Mouse (Mus musculus) R1 (cell line): ENCODE results near the gene Ubb.
A peak's percentile ranks its signal among the peaks of the same experiment; 100 is the strongest.

Experiments used
- DNase-seq: peaks from one replicate; pipeline ENCODE4 v3.0.0-alpha.2; 2018; ENCODE audit warnings: low read depth, low spot score

The Ubb gene

DNA sequence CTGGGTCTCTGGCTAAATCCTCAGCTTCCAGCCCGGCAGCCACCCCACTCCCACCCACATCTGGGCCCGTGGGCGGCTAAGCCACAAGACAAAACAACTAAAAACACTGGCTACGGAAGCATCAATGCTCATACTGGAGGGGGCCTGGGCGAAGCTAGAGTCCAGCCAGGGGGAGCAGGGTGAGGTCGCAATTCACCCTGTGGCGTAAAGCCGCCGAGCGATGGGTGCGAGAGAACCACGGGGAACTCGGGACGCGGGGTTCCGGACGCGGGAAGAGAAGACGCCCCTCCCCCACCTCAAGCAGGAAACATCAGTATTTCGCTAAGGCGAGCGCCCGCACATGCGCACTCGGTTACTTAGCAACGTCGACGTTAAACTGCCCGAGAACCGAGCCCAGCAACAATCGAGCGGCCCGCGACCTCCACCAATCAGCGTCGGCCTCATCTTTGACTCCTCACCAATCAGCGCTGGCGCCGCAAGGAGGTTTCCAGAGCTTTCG lies at the start of gene Ubb:
TSS of gene Ubb (plus strand) at position 445 of the 499 bp plus-strand sequence.
- DNase-seq = peak; percentile 100

DNA sequence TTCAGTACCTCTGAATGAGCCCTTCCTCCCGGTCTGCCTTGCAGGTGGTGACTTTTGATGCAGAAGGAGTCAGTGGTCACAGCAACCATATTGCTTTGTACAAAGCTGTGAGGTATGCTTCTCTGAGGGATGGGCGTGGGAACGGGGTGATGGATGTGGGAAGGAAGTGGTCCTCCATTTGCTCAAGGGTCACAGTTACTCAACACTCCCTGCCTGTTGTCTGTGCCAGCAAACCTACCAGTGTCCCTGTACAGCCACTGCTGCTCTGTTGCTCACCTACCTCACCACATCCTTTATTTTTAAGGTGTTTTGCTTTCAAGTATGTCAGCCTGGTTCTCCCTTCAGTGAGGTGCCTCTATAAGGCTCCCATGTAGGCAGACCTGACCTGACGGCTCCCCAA lies 43.3 kb upstream of the Ubb start:
- peak; percentile 52 for DNase-seq

DNA sequence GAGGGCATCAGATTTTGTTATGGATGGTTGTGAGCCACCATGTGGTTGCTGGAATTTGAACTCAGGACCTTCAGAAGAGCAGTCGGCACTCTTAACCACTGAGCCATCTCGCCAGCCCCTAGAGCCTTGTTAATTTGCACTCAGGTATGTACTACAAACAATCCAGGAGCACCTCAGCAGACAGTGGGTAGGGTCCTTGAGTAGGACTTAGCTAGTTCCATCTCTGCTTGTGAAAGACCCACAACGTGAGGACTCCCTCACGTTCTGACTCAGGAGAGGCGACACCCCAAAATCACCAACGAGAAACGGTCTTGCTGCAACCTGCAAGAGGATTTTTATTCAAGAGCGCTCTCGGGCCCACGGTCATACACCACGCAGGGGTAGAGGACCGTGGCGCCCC lies 42.6 kb upstream of the Ubb start:
- peak; percentile 60 for DNase-seq

DNA sequence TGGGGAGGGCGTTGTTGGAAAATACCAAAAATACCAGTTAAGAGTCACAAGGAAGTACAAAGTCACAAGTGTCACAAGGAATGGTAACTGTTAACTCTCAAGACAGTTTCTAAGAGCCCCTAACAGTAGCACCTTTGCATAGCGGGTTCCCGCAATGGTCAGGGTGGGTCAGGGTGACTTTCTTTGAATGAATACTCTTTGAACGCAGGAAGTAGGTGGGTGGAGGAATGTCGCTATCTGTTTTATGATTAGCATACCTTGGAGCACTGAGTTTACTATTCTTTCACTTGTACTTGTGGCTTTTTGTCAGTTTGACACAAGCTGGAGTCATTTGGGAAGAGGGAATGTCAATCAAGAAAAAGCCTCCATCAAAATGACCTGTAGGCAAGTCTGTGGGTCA lies 42.2 kb upstream of the Ubb start:
- peak; percentile 92 for DNase-seq

DNA sequence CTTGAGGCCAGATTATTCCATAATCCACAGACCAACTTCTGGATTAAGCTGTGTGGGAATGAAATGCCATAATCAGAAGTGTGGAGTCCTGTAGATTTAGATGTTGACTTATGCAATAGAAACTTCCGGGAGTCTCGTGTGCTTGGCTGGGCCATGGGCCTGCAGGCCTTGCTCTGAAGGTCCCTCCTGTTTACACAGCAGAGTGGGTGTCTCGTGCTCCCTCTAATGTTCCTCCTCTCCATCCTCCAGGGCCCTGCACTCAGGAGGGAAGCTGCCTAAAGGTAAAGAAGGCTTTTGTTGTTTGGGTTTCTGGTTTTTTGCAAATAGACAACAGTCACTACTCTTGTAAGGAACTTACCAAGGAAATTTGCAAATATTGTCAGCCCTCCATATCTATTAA lies 41.4 kb upstream of the Ubb start:
- DNase-seq = peak; percentile 54

DNA sequence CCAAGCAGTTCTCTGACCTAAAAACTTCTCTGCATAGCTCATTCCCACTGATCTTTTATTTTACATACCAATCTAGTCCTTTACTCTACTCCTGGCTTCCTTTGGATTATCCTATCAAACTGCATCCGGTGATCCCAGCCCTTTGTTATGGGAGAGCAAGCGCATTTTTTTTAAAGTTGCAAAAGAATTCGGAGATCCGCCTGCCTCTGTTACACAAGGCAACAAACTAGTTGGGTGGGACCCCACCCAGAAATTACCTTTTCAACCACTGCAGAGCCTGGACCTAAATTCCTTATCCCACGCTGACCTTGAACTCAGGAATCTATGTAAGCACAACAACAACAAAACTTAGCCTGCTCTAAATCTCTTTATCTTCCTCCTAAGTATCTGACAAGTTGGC lies 40.0 kb upstream of the Ubb start:
- DNase-seq = peak; percentile 100

DNA sequence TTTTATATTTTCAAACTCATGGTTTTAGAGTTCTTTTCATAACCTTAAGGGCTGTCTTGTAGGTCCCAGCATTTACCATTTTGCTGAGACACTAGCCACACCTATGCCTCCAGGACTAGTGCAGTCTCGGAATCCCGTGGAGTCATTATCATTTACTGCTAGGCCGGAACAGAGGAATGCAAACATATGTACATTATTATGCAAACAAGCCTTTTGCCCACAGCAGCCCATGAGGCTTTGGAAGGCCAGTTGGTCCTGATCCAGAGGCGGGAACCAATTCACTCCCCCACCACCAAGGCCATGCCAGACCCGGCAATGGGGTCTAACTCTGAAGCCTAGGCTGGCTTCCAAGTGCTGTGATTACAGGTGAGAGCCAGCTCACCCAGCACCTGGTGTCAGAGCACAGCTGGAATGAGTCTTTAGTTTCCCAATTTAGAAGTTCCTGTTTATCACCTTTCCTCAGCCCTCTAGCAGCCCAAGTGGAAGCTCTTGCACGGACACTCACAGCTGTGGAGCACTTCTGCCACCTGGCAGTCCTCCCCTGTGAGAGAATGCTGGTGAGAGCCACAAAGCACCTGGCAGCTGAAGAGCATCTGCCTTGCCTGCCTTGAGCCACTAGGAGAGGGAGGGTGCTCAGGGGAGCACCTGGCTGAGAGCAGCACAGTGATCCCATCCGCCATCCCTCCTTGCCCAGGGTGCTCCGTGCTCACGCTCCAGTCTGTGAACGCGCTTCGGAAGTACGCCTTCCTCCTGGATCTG lies 39.3 kb upstream of the Ubb start:
- peak; percentile 100 for DNase-seq

GRCm38 (mm10) chr11:62512529-62513080 lies 38.4 kb upstream of the Ubb start:
- peak; percentile 79 for DNase-seq

DNA sequence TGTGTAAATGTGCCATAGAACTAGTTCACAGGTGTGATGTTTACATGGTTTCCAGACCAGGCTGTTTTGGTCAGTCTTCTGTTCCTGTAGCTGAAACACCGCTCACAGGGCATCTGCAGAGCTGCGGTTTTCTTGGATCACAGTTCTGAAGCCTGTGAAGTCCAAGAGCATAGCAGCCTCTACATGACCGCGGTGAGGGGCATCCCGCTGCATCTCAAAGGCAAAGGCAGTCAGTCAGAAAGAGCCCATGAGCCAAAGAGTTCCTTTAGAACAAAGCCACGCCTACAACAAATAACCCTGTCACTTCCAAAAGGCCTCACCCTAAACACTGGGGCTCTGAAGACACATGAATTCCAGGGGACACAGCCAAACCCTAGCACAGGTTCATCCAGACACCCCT lies 37.7 kb upstream of the Ubb start:
- peak; percentile 91 for DNase-seq

- DNase-seq = peak; percentile 50
Observed at GRCm38 (mm10) chr11:62518991-62519390, 32.0 kb upstream of the Ubb start.

GRCm38 (mm10) chr11:62522283-62522682 lies 28.7 kb upstream of the Ubb start:
- DNase-seq = no peak

DNA sequence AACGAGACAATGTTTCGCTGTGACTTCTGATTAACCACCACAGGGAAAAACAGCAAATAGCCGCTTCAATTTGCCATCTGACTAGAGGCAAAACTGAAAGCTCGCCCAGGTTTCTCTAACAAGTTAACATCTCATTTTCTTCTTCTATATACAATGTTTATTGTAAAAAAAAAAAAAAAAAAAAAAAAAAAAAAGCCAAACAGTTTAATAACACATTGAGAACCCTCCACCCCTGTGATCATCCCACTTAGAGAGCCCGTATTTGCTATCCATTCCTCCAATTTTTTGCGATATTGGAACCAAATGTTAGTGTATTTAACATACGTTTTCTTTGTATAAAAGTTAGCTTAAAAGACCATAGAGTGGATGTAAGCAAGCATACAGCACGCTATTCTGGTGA lies 13.9 kb upstream of the Ubb start:
- DNase-seq = no peak

DNA sequence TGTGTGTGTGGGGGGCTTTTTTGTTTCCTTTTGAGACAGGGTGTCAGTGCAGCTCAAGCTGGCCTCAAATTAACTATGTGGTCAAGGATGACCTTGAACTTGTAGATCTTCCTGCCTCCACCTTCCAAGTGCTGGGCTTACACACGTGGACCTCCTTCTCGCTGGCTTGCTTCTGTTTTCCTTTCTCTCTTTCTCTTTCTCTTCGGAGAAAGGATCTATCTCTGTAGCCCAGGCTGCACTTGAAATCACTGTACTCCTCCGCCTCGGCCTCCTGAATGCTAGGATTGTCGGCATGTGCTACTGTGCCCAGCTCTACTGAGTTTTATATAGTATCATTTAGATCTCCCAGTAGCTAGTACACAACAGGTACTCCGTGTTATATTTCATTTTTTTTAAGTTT lies 13.4 kb upstream of the Ubb start:
- DNase-seq = peak; percentile 41

DNA sequence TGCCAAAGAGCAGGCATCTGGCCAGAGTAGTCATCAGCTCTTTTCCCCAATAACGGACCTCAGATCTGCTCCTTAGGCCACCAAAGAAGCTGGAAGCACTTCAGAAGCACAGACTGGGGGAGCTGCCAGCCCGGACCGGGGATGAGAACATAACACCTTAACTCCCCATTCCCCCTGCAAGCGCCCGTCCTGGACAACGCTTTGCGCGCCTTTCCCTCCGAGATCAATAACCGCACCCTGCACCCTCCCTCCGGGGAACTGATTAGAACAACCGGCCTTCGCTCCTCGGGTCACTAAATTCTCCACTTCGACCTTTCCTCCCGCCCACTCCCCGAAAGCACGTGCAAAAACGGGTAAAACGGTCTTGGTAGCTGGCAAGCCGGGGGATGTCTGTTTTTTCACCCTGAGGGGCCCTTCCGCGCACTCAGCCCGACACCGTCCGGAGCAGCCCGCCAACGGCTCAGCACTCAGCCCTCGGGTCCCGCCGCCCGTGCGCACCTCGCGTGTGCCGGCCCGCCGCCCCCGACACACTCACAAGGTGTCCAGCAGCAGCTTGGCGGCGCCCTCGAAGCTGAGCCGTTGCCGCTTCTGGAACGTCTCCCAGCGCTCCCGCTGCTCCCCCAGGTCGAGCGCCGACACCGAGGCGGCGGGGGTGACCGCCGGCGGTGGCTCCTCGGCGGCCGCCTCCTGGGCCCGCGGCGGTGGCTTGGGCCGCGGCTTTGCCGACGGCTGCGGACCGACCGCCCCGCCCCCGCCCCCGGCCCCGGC lies 12.5 kb upstream of the Ubb start:
- DNase-seq = peak; percentile 77

DNA sequence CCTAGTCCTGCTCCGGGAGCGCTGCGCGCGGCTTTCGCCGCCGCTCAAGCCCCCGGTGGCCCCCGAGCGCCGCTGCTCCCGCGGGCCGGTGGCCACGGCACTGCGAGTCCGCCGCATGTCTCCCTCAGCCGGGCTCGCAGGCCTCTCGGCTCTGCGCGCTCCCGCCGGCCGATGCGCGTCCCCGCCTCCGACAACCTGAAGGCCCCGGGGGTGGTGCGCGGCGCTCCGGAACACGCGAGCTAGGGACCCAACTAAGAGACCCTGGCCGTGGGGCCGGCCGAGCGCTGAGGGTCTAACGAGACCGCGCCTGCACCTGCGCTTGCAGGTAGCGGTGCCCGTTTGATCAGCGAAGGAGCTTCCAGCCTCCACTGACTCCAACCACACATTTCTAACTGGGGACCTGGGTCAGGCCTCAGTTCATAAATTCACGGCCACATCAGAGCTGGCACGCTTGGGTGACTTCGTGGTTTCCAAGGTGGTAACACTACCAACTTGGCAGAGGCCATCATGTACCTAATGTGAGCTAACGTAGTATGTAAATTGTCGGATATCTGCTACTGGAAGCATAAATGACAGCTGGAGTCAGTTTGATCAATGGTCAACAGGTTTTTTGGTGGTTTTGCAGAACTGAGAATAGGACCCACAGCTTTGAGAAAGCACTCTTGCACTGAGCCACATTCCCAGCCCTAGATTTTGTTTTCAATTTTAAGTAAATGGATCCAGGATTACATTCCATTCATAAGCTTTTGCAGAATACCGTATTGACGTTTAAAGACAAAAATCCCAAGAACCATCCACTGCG lies 11.7 kb upstream of the Ubb start, which contains the start of gene Cenpv:
TSS of gene Cenpv (minus strand) at position 173 of the 802 bp plus-strand sequence.
- peak; percentile 85 for DNase-seq

DNA sequence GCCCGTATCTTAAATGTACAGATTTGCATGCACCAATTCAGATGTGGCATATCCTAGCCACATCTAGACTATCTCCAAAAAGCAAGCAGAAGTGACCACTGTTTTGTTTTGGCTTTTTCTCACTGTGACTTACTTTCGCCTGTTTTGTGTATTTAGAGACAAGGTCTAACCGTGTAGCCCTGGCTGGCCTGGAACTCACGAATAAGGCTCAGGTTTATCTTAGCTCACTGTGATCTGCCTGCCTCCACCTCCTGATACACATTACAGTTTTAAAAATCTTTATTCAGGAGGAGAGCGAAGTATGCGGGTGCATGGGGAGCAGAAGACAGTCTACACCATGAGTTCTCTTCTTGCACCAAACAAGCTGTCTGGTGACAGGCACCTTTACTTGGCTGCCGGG lies 10.8 kb upstream of the Ubb start:
- no peak for DNase-seq

DNA sequence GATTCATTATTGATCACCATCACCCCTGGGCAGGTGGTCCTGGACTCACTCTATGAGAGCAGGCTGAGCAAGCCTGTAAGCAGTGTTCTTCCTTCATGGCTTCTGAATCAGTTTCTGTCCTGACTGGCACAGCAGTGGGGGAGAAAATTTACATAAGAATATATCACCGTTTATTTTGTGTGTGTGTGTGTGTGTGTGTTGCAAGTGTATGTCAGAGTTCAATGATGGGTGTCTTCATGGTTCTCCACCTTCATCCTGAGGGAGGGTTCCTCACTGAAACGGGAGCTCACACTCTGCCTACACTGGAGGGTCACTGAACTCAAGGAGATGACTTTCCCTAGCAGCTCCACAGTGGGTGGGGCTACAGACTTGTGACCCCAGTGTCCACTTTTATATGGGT lies 10.0 kb upstream of the Ubb start:
- no peak for DNase-seq

DNA sequence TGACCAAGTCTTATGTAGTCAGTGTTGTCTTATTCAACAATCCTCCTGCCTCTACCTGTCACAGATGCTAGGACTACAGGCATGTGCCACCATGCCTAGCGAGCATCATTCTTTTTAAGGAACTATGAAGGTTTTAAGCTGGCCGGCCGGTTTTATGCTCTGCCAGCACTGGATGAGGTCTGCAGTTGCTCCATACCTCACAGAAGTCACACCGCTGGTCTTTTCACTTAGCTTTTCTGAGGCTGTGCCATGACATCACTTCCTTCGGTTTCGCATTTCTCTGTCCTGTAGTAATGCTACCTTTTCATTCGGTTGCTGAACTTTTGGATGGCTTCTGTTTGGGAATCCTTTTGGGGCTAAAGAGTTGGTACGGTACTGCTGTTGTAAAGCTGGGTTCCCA lies 9.4 kb upstream of the Ubb start:
- no peak for DNase-seq

DNA sequence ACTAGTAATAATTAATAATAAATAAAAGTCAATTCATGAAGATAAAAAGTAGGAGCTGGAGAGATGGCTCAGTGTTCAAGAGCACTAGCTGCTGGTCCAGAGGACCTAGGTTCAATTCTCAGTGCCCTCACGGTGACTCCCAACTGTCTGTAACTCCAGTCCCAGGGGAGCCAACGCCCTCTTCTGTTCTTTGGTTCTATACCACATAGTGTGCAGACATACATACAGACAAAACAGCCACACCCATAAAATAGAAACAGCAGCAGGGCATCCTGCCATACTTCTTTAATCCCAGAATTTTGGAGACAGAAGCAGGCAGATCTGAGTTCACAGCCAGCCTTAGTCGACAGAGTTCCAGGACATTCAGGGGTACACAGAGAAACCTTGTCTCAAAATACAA lies 7.0 kb upstream of the Ubb start:
- peak; percentile 66 for DNase-seq

- DNase-seq = peak; percentile 79
Observed at GRCm38 (mm10) chr11:62549782-62550181, 1.2 kb upstream of the Ubb start.

DNA sequence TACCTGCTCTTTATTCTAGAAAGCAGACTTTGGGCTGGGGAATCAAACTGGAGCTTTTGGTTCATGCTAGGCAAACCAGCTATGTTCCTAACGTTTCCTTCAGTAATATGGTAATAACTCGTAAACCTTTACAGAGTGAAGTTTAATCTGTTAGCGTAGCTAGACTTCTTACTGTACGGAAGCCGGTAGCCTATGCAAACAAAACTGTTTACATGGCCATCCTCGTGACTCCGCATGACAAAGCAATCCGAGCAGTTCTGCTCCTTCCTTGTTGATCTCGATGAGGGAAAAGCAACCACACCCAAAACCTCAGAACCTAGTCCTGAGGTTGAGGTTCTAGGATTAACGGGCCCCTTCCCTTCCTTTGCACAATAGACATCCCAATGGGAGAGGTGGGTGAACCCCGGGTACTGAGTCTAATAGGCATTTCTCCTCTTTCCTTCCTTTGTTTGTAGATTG lies 715 bp upstream of the Ubb start:
- peak; percentile 95 for DNase-seq
